Mouse (Mus musculus): Measurements from ENCODE around the gene Hck. TPM values are rescaled to one million over a fixed set of nuclear protein-coding genes. Genes with fewer than 3 reads are reported as not detected.
A peak's percentile ranks its signal among the peaks of the same experiment; 100 is the strongest.

The Hck gene
- total RNA-seq, 2 experiments from 2014 or later, result 1.0 to 1.2 TPM

GRCm38 (mm10) chr2:153147715-153148114, 39.4 kb downstream of the Hck start:
- intact Hi-C loops (cut with DNase I), result loop anchor here (1.0 to 5.0 kb wide), 3 partner anchors 95 to 439 kb away; partner anchors contain the start of genes Plagl2 and Pofut1
- DNase-seq, result peak; percentile 83 to 89

DNA sequence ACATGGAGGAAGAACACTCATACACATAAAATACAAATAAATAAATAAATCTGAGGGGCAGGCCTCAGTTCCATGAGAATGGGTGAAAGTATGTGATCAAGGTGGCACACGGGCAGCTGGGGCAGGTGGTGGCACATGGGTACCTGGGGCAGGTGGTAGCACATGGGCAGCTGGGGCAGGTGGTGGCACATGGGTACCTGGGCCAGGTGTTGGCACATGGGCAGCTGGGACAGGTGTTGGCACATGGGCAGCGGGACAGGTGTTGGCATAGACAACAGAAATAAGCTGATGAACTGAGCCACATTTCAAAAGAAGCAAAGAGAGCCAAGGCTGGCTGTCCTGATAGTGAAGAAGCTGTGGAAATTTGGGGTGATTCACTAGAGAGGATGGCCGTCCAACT, 41.5 kb downstream of the Hck start:
- intact Hi-C loops (cut with DNase I), result loop anchor here (2.0 to 5.0 kb wide), 2 partner anchors 93 to 265 kb away; partner anchors contain the start of genes Plagl2 and Pofut1
- DNase-seq, result no peak

- no peak for DNase-seq
- intact Hi-C loops (cut with DNase I), result no loop called here
Observed at GRCm38 (mm10) chr2:153151026-153151425, 42.8 kb downstream of the Hck start.

GRCm38 (mm10) chr2:153151926-153152665, 43.8 kb downstream of the Hck start:
- intact Hi-C loops (cut with DNase I), result no loop called here
- DNase-seq, result no peak

DNA sequence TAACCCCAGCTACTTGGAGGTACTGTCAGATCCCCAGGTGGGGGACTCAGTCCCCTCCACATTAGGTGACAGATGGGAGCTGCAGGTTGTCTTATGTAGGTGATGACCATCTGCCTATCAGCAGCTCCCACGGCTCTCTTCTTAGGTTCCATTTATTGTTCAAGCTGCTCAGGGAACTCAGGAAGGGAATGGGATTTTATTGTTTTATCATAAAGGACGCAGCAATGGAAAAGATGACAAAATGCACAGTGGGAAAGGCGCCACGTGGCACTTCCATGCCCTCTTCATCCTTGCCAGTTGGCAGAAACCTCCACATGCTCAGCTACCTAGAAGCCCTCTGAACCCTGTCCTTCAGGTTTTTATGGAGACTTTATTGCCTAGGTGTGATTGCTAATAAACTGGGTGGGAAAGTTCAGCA, 44.8 kb downstream of the Hck start:
- intact Hi-C loops (cut with DNase I), result no loop called here
- no peak for DNase-seq

GRCm38 (mm10) chr2:153157270-153157669, 49.0 kb downstream of the Hck start:
- no peak for DNase-seq
- intact Hi-C loops (cut with DNase I), result no loop called here

GRCm38 (mm10) chr2:153160133-153160532, 51.9 kb downstream of the Hck start:
- DNase-seq, result no peak
- intact Hi-C loops (cut with DNase I), result loop anchor here (5.0 kb wide), 1 partner anchor 77 kb away; no protein-coding TSS in a partner anchor

DNA sequence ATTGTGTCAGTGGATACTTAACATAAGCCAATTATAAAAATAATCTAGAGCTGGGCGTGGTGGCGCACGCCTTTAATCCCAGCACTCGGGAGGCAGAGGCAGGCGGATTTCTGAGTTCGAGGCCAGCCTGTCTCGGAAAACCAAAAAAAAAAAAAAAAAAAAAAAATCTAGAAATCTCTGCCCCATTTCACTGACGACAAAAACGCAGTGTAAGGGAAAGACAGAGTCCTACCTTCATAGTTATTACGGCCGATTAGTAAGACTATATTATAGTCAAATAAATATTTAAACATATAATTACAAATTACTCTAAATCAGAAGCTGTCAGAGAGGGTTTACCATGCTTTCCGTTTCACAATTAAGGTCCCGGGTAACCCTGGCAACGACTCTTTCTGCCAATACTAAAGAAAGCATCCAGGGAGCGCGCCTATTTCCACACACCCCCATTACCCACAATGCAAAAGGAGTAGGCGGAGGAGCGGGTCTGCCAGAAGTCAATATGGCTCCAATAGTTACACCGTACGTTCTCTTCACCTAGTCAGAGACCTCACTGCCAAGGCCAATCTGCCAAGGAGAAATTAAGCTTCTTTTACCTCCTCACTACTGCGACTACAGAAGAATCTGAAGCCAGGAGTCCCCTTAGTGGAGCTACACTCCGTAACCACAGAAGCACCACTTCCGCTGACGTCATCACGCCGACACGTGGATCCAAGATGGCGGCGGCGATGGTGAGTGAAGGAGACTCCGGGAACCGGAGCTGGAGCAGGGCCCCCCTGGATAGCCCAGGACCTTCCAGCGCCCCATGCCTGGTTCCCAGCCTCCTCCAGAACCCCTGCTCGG, 52.8 kb downstream of the Hck start, which contains the start of gene Tm9sf4:
Gene Tm9sf4, plus strand, starts transcription at position 460 of the 840 bp plus-strand sequence.
- intact Hi-C loops (cut with DNase I), result loop anchor here (5.0 kb wide), 1 partner anchor 76 kb away; no protein-coding TSS in a partner anchor

DNA sequence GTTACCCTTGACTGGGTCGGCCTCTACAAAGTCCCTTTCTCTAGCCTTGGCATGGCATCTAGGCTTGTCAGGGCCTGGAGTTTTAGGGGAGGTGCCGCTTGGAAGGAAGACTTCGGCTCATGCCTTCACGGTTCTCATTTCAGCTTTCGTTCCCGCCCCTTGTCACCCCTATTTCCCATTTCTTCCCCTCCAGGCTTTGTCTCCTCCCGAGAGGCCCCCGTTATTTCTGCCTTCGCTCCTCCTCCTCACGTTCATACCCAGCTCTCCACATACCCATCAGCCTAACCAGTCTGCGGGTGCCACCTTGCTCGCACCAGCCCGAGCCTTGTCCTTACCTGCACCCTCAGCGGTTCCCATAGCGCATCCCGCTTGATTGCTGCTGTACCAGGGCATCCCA, 53.4 kb downstream of the Hck start:
- no peak for DNase-seq
- intact Hi-C loops (cut with DNase I), result loop anchor here (5.0 kb wide), 1 partner anchor 76 kb away; no protein-coding TSS in a partner anchor

More for the DNA sequence above, 52.8 kb downstream of the Hck start, which contains the start of gene Tm9sf4:
- DNase-seq, result peak; percentile 95 to 97

- intact Hi-C loops (cut with DNase I), result no loop called here
- no peak for DNase-seq
Observed at GRCm38 (mm10) chr2:153167136-153167535, 58.9 kb downstream of the Hck start.

DNA sequence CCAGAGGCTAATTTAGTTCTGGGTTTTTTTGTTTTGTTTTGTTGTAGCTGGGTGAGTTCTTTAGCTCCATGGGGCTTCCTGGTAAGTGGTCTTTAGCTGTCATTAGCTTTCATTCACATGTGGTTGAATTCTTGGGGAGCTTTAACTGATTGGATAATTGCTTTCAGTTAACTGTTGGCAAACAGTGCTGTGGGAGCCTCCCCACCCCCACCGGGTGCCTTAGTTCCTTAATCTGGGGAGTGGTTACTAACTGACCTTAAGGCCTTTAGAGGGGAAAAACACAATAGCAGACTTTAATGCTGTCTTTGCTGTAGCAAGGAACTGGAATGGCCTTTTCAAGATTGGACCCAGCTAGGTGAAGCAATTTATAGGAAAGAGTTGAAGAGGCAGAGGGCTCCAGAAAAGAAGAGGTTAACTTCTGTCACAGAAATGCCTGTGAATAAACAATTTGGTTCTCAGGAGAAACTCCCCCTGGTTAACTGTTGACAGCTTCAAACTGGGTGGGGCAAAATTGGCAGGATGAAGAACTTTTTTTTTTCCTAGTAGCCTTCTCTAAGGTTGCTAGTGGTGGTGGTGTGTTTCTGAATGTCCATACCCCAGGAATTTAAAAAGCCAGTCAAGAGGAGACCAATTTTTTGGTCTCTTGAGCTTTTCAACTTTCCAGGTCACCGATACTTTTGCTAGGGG, 60.0 kb downstream of the Hck start:
- intact Hi-C loops (cut with DNase I), result no loop called here
- peak; percentile 32 to 38 for DNase-seq

- no peak for DNase-seq
- intact Hi-C loops (cut with DNase I), result no loop called here
Observed at GRCm38 (mm10) chr2:153170490-153171224, 62.4 kb downstream of the Hck start.

GRCm38 (mm10) chr2:153171966-153172365, 63.7 kb downstream of the Hck start:
- intact Hi-C loops (cut with DNase I), result no loop called here
- no peak for DNase-seq

- DNase-seq, result no peak
- intact Hi-C loops (cut with DNase I), result no loop called here
Observed at GRCm38 (mm10) chr2:153175995-153176570, 67.8 kb downstream of the Hck start.

- intact Hi-C loops (cut with DNase I), result no loop called here
- no peak for DNase-seq
Observed at GRCm38 (mm10) chr2:153177188-153177587, 68.9 kb downstream of the Hck start.

GRCm38 (mm10) chr2:153179126-153179860, 71.0 kb downstream of the Hck start:
- DNase-seq, result no peak

GRCm38 (mm10) chr2:153179961-153180360, 71.7 kb downstream of the Hck start:
- intact Hi-C loops (cut with DNase I), result no loop called here
- no peak for DNase-seq

More at GRCm38 (mm10) chr2:153179126-153179860, 71.0 kb downstream of the Hck start:
- intact Hi-C loops (cut with DNase I), result no loop called here

- intact Hi-C loops (cut with DNase I), result no loop called here
- peak; percentile 17 to 22 for DNase-seq
Observed at GRCm38 (mm10) chr2:153186176-153186591, 77.9 kb downstream of the Hck start.

GRCm38 (mm10) chr2:153187848-153188247, 79.6 kb downstream of the Hck start:
- DNase-seq, result no peak
- intact Hi-C loops (cut with DNase I), result no loop called here

All from heart, postnatal 10 days (tissue).